Mouse (Mus musculus) CD4-positive, CD25-positive, alpha-beta regulatory T cell, adult 9 weeks (primary cell): ENCODE results near the gene Selenov. TPM values are rescaled to one million over a fixed set of nuclear protein-coding genes. Genes with fewer than 3 reads are reported as not detected.

Source experiments
- polyA plus RNA-seq: library from polyadenylated mRNA; unstranded; fragments of 100-300 nt; shearing (Covaris generic); gene quantifications from one replicate; pipeline ENCODE4 v1.2.1, GENCODE M21; 2017

The Selenov gene
- not detected for polyA plus RNA-seq

DNA sequence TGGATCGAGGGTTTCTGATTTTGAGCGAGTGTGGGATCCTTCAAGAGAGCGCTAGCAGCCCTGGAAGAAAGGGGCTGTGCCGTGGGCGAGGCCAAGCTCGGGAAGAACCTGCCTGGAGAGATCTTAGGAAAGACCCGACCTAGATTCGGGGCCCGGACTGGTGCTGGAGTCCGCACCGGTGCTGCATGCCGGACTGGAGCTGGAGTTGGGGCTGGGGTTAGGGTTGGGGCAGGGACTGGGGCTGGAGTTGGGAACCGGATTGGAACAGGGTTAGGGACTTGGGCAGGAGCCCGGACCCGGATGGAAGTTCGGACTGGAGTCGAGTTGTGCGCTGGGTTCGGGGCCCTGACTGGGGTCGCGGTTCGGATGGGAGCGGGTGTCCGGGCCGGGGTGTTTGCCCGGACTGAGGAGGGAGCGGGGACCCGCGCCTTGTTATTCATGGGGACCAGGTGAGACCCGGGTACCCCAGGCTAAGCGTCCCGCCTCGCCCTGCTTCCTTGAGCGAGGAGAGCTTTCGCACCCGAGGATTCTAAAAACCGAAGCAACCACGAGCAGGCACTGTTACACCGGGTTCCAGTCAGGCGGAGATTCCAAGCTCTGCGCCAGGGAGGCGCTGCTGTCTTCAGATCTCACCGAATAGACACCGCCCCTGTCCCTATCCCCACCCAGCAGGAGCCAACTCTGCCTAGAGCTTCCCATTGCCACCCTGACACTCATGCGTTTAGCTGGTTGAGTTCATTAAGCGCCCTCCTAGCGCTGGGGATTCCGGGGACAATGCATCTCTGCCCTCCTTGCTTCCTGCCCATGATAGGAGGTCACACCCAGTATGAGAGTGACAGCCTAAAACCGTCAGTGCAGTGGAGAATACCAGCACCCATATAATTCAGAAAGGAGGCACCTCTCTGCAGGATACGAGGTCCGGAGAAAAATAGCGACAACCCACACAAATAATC, at the start of gene Selenov:
Gene Selenov (minus strand): TSS at position 549 of the 953 bp plus-strand sequence.

DNA sequence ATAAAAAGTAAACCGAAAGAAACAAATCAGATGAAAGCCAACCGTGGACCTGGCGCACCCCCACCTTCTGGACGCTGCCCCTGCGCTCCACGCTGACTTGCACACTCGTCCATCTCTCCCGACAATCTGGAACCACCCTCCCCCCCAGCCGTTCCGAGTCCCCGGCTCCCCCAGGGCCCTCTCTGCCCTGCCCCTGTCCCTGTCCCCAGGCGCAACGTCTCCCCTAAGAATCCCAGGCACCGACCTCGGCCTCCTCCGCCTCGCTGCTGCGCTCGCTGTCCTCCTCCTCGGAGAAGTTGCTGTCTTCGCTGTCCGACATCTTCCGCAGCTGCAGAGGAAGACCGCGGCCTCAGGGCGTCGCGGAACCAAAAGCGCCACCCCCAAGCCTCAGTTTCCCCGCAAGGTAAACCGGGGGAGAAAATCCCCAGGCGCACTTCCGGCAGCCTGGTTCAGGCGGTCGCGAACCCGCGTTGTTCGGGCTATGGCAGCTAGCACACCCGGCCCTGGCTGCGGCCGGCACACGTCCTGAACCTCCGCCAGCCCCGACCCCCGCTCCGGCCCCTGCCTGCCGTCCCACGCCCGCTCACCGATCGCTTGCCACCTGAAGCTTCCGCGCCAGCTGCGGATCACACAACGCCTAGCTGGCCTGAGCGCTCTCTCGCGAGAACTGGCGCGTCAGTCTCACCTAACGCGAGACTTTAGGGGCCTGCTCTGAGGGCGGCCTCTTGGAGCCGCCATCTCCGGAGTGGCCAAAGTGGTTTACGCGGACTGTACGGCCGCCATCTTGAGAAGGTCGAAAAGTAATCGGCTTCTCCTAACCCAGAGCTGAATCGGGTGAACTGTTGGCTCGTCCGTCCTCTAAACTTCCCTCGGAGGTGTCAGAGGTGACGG, 47.4 kb upstream of the Selenov start, which contains the start of gene Supt5:
Gene Supt5 (minus strand): TSS at position 639 of the 891 bp plus-strand sequence.

DNA sequence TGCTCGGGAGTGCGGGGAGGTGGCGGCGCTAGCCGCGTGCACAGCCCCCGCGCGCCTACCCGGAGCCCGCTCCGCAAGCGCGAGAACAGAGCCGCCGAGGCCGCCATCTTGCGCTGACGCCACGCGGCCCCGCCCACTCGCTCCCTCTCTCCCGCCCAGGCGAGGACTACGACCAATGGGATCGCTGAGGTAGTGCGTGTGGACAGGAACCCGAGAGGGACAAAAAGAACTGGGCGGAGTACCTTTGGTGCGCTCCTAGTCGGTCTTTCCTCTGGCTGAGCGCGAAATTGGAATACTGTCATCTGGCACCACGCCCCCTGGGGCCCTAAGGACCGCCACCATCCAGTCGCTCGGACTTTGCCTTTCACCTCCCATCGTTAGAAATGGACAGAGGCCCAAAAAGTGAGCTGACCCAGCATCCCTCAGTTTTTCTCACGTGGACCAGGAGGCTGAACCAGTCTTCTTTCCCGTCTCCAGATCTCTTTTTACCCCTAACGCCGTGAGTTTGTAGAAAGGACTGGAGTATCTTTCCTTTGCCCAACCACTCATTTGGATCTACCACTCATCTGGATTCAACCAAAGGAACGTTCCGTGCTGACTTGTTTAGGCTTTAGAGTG, 21.0 kb upstream of the Selenov start, which contains the start of gene Timm50:
Gene Timm50 (minus strand): TSS at position 147 of the 618 bp plus-strand sequence.

DNA sequence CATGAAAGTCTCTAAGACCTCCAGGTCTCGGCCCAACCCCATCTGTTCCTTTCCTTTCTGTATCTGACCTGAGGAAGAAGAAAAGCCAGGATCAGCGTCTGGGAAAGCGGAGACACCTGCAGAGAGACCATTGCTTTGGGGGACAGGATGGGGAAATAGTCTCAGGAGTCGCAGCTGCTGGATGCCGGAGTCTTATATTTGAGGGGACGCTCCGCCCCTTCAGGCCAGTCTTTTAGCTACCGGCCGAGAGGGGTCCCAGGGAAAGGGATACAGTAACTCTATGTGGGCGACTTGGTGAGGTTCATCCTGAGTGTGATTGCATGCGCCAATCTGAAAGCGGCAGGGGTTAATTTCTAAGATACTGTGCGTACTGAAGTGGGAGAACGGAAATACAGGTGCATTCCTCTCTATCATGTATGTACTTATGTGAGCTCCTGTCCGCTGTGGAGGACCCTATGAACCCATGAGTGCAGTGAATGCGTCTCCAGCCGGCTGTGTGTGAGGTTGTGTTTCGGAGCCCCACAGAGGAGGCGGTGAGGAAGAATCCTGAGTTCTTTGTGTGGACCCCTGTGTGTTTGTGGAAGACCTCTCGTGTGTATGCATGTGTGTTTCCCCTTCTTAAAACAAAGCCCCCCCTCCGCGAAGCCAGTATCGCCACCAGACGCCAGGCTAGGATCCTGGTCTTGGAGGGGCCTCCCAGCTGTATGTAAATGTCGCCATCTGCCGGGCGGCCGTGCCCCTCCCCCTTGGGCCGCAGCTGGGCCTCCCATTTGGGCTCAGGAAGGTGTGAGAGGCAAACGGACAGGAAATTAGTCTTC, 10.8 kb upstream of the Selenov start, which contains the start of gene Dll3:
Gene Dll3 (minus strand): TSS at position 623 of the 818 bp plus-strand sequence.

DNA sequence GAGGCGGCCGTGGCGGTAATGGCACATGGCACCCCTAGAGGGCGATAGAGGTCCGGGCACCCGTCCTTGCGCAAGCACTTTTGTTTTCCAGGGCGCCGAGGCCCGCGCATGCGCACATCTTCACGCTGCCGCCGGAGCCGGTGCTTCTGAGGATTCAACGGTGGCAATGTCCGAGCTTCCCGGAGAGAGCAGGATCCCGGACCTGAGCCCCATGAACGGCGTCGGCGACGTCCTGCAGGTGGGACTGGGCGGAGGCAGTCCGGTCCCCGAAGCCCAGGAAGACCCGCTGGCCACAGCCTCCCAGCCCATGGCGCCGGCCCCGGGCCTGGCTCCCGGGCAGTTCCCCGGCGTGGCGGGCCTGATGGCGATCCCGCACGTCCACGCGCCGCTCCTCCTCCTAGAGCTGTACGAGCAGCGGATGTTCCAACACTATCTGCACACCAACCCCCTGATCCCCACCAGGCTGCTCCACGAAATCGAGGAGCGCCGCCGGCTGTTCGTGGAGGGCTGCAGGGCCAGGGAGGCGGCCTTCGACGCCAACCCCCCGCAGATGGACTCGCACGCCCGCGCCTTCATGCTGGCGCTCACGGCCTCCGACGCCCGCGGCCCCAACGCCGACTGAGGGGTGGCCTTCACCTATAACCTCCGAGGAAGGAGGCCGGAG, 13.2 kb downstream of the Selenov start, which contains the start of gene Eid2b:
Gene Eid2b (plus strand): TSS at position 125 of the 664 bp plus-strand sequence.

DNA sequence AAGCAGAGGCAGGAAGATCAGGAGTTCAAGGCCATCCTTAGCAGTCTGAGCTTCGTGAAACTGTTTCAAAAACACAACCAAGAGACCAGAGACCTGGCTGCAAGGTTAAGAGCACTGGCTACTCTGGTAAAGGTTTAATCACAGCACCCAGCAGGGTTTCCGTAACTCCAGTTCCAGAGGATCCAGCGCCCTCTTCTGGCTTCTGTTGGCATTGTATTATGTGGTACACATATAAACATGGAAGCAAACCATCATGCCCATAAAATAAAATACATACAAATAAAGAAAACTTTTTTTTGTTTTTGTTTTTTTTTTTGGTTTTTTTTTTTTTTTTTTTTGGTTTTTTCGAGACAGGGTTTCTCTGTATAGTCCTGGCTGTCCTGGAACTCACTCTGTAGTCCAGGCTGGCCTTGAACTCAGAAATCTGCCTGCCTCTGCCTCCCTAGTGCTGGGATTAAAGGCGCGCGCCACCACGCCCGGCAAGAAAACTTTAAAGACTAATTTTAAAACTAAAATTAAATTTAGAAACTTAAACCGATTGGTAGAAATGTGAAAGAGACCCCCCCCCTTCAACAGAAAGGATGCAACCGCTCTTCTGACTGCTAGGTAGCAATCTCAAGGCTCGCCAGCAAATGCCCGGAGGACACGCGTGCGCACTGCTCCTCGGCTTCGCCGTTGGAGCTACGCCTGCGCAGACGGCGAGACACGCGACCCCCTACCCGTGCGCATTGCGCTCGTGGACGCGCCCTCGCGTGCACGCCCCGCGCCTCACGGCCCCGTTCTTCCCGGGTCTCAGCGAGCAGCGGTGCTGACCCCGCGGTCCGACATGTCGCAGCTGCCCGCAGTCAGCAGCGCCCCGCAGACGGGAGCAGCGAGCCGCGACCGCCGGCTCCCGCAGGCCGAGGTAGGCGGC, 23.6 kb downstream of the Selenov start, which contains the start of gene Eid2:
Gene Eid2 (plus strand): TSS at position 753 of the 913 bp plus-strand sequence.

Other genes with a start within 250 kb of the Selenov start
- 231 TPM for gene Psmc4, start 241.1 kb downstream of the Selenov start, polyA plus RNA-seq
- not detected for gene Fcgbp, start 219.9 kb downstream of the Selenov start, polyA plus RNA-seq
- gene 9530053A07Rik, start 161.7 kb downstream of the Selenov start, polyA plus RNA-seq = not detected
- gene Fbl, start 121.5 kb downstream of the Selenov start, polyA plus RNA-seq = 229 TPM
- gene Dyrk1b, start 111.7 kb downstream of the Selenov start, polyA plus RNA-seq = 4.7 TPM
- 0.46 TPM for gene Eid2, start 23.3 kb downstream of the Selenov start, polyA plus RNA-seq
- 1.2 TPM for gene Eid2b, start 13.4 kb downstream of the Selenov start, polyA plus RNA-seq
- gene Dll3, start 11.1 kb upstream of the Selenov start, polyA plus RNA-seq = not detected
- gene Timm50, start 20.9 kb upstream of the Selenov start, polyA plus RNA-seq = 37.1 TPM
- gene Supt5, start 47.6 kb upstream of the Selenov start, polyA plus RNA-seq = 218 TPM
- 1,274 TPM for gene Rps16, start 59.5 kb upstream of the Selenov start, polyA plus RNA-seq
- gene Plekhg2, start 81.4 kb upstream of the Selenov start, polyA plus RNA-seq = 101 TPM
- gene Zfp36, start 89.1 kb upstream of the Selenov start, polyA plus RNA-seq = 289 TPM
- 33.4 TPM for gene Med29, start 101.5 kb upstream of the Selenov start, polyA plus RNA-seq
- 96.0 TPM for gene Paf1, start 101.8 kb upstream of the Selenov start, polyA plus RNA-seq
- 477 TPM for gene Gmfg, start 146.3 kb upstream of the Selenov start, polyA plus RNA-seq
- gene Lrfn1, start 160.8 kb upstream of the Selenov start, polyA plus RNA-seq = 0.11 TPM
- gene Ifnl2, start 219.3 kb upstream of the Selenov start, polyA plus RNA-seq = not detected
- not detected for gene Ifnl3, start 231.7 kb upstream of the Selenov start, polyA plus RNA-seq
- gene Sycn, start 249.7 kb upstream of the Selenov start, polyA plus RNA-seq = not detected